Mouse (Mus musculus) thymus, postnatal 14 days (tissue): ENCODE measurements around the gene Serpina1f.
"Not testable (repeated sequence)": the region's sequence is repeated elsewhere in the genome, so short reads cannot be mapped to it uniquely, and the experiment has no call there.

Experiments
- DNase-seq: peaks from one replicate; pipeline ENCODE4 v3.0.0; 2021

Gene Serpina1f

GRCm38 (mm10) chr12:103695429-103695828 lies at the start of gene Serpina1f:
Gene Serpina1f (minus strand): TSS chr12:103695529.
- DNase-seq = no peak

GRCm38 (mm10) chr12:103737791-103738580 lies 42.7 kb upstream of the Serpina1f start:
- DNase-seq = not testable (repeated sequence)

GRCm38 (mm10) chr12:103735566-103735965 lies 40.2 kb upstream of the Serpina1f start:
- DNase-seq = not testable (repeated sequence)

GRCm38 (mm10) chr12:103735101-103735500 lies 39.8 kb upstream of the Serpina1f start:
- DNase-seq = not testable (repeated sequence)

GRCm38 (mm10) chr12:103711537-103711936 lies 16.2 kb upstream of the Serpina1f start:
- no peak for DNase-seq

- no peak for DNase-seq
Measured at GRCm38 (mm10) chr12:103710405-103710804, 15.1 kb upstream of the Serpina1f start.

- DNase-seq = no peak
Measured at GRCm38 (mm10) chr12:103706113-103706512, 10.8 kb upstream of the Serpina1f start.

- DNase-seq = no peak
Measured at GRCm38 (mm10) chr12:103705547-103705946, 10.2 kb upstream of the Serpina1f start.

- no peak for DNase-seq
Measured at GRCm38 (mm10) chr12:103700144-103700750, 4.9 kb upstream of the Serpina1f start.

GRCm38 (mm10) chr12:103688221-103688814 lies 7.0 kb downstream of the Serpina1f start:
- no peak for DNase-seq

GRCm38 (mm10) chr12:103687021-103687420 lies 8.3 kb downstream of the Serpina1f start:
- DNase-seq = no peak

GRCm38 (mm10) chr12:103686050-103686449 lies 9.3 kb downstream of the Serpina1f start:
- DNase-seq = no peak

GRCm38 (mm10) chr12:103685386-103685785 lies 9.9 kb downstream of the Serpina1f start:
- no peak for DNase-seq

- no peak for DNase-seq
Measured at GRCm38 (mm10) chr12:103683775-103684174, 11.6 kb downstream of the Serpina1f start.

GRCm38 (mm10) chr12:103681739-103682138 lies 13.6 kb downstream of the Serpina1f start:
- DNase-seq = no peak

GRCm38 (mm10) chr12:103681169-103681568 lies 14.2 kb downstream of the Serpina1f start:
- DNase-seq = no peak

GRCm38 (mm10) chr12:103679853-103680252 lies 15.5 kb downstream of the Serpina1f start:
- not testable (repeated sequence) for DNase-seq

- no peak for DNase-seq
Measured at GRCm38 (mm10) chr12:103676039-103676438, 19.3 kb downstream of the Serpina1f start, which contains the start of gene Serpina16. Gene Serpina16 (minus strand): TSS chr12:103676139.

GRCm38 (mm10) chr12:103673179-103673578 lies 22.1 kb downstream of the Serpina1f start:
- DNase-seq = no peak

- no peak for DNase-seq
Measured at GRCm38 (mm10) chr12:103671483-103671882, 23.8 kb downstream of the Serpina1f start.

GRCm38 (mm10) chr12:103670964-103671363 lies 24.4 kb downstream of the Serpina1f start:
- no peak for DNase-seq

- DNase-seq = no peak
Measured at GRCm38 (mm10) chr12:103670344-103670743, 25.0 kb downstream of the Serpina1f start.

GRCm38 (mm10) chr12:103665286-103665685 lies 30.0 kb downstream of the Serpina1f start:
- DNase-seq = no peak

- DNase-seq = not testable (repeated sequence)
Measured at GRCm38 (mm10) chr12:103662053-103662452, 33.3 kb downstream of the Serpina1f start.
